Mouse (Mus musculus): ENCODE measurements around the gene Impdh2. TPM values are rescaled to one million over a fixed set of nuclear protein-coding genes. Genes with fewer than 3 reads are reported as not detected.
A peak's percentile ranks its signal among the peaks of the same experiment; 100 is the strongest.

Impdh2 gene
- total RNA-seq, 2 experiments from 2014 or later = 59.7 to 67.4 TPM

GRCm38 (mm10) chr9:108559169-108559568 lies 917 bp upstream of the Impdh2 start:
- no peak for DNase-seq
- Histone ChIP-seq H3K27ac (no peak overlapping the region), H3K4me3 (no peak overlapping the region)
- no peak for TF ChIP-seq CTCF (IDR thresholded peaks at IDR 0.05)
- intact Hi-C loops (cut with DNase I) = no loop called here

- DNase-seq = no peak
Measured at GRCm38 (mm10) chr9:108563671-108564070, 3.6 kb downstream of the Impdh2 start.

GRCm38 (mm10) chr9:108564131-108564530 lies 4.0 kb downstream of the Impdh2 start:
- no peak for TF ChIP-seq CTCF (IDR thresholded peaks at IDR 0.05)

More at GRCm38 (mm10) chr9:108563671-108564070, 3.6 kb downstream of the Impdh2 start:
- intact Hi-C loops (cut with DNase I) = loop anchor here (5.0 kb wide), 1 partner anchor 36 kb away; no protein-coding TSS in a partner anchor
- no peak for TF ChIP-seq CTCF (IDR thresholded peaks at IDR 0.05)
- Histone ChIP-seq H3K4me3 (no peak overlapping the region), H3K27ac (no peak overlapping the region)

GRCm38 (mm10) chr9:108565881-108566814 lies 6.1 kb downstream of the Impdh2 start:
- Histone ChIP-seq H3K4me3 (peak overlapping the region; percentile 76), H3K27ac (peak overlapping the region; percentile 98)
- no peak for TF ChIP-seq CTCF (IDR thresholded peaks at IDR 0.05)
- intact Hi-C loops (cut with DNase I) = loop anchor here (2.0 to 5.0 kb wide), 2 partner anchors 49 to 83 kb away; partner anchors contain the start of genes Arih2 and Qrich1
- DNase-seq = no peak

More at GRCm38 (mm10) chr9:108564131-108564530, 4.0 kb downstream of the Impdh2 start:
- DNase-seq = no peak
- H3K27ac ChIP-seq = no peak overlapping the region
- intact Hi-C loops (cut with DNase I) = loop anchor here (5.0 kb wide), 1 partner anchor 37 kb away; no protein-coding TSS in a partner anchor
- no peak overlapping the region for H3K4me3 ChIP-seq

- TF ChIP-seq CTCF (IDR thresholded peaks at IDR 0.05) = peak; percentile 93
- H3K4me3 ChIP-seq = peak within 1 kb of the TSS; percentile 76
- intact Hi-C loops (cut with DNase I) = loop anchor here (2.0 to 5.0 kb wide), 2 partner anchors 50 to 82 kb away; partner anchors contain the start of genes Arih2 and Qrich1
- peak; percentile 97 for DNase-seq
- H3K27ac ChIP-seq = peak within 1 kb of the TSS; percentile 98
Measured at GRCm38 (mm10) chr9:108566815-108567776, 7.0 kb downstream of the Impdh2 start, which contains the start of gene Ndufaf3. Ndufaf3 (minus strand) TSS chr9:108567434.

- H3K27ac ChIP-seq = peak overlapping the region; percentile 98
- TF ChIP-seq CTCF (IDR thresholded peaks at IDR 0.05) = no peak
- DNase-seq = peak; percentile 55
- intact Hi-C loops (cut with DNase I) = loop anchor here (2.0 to 5.0 kb wide), 2 partner anchors 51 to 81 kb away; partner anchors contain the start of genes Arih2 and Qrich1
- peak overlapping the region; percentile 76 for H3K4me3 ChIP-seq
Measured at GRCm38 (mm10) chr9:108567931-108568419, 7.9 kb downstream of the Impdh2 start.

- Histone ChIP-seq H3K4me3 (peak overlapping the region; percentile 76), H3K27ac (peak overlapping the region; percentile 98)
- DNase-seq = no peak
- TF ChIP-seq CTCF (IDR thresholded peaks at IDR 0.05) = no peak
- intact Hi-C loops (cut with DNase I) = loop anchor here (5.0 kb wide), 1 partner anchor 51 kb away; the partner anchor contains the start of gene Qrich1
Measured at GRCm38 (mm10) chr9:108568511-108568921, 8.4 kb downstream of the Impdh2 start.

- DNase-seq = peak; percentile 94
- H3K4me3 ChIP-seq = peak within 1 kb of the TSS; percentile 86
- peak within 1 kb of the TSS; percentile 98 for H3K27ac ChIP-seq
- intact Hi-C loops (cut with DNase I) = loop anchor here (5.0 kb wide), 1 partner anchor 52 kb away; the partner anchor contains the start of gene Qrich1
- TF ChIP-seq CTCF (IDR thresholded peaks at IDR 0.05) = peak; percentile 3; the same call in 1 of the 2 replicates
Measured at GRCm38 (mm10) chr9:108569381-108570206, 9.5 kb downstream of the Impdh2 start, which contains the start of gene Dalrd3. Dalrd3 (plus strand) TSS chr9:108569886.

GRCm38 (mm10) chr9:108570207-108570896 lies 10.3 kb downstream of the Impdh2 start:
- intact Hi-C loops (cut with DNase I) = no loop called here
- peak; percentile 78 for TF ChIP-seq CTCF (IDR thresholded peaks at IDR 0.05)
- peak overlapping the region; percentile 76 for H3K27ac ChIP-seq
- H3K4me3 ChIP-seq = peak overlapping the region; percentile 86
- DNase-seq = peak; percentile 82

GRCm38 (mm10) chr9:108571401-108571973 lies 11.4 kb downstream of the Impdh2 start:
- no peak overlapping the region for H3K27ac ChIP-seq
- TF ChIP-seq CTCF (IDR thresholded peaks at IDR 0.05) = no peak
- H3K4me3 ChIP-seq = no peak overlapping the region
- intact Hi-C loops (cut with DNase I) = no loop called here
- no peak for DNase-seq

Data from gastrocnemius, adult 2 months (tissue).